Mouse (Mus musculus): Measurements from ENCODE around the gene Capn1. TPM values are rescaled to one million over a fixed set of nuclear protein-coding genes. Genes with fewer than 3 reads are reported as not detected.
A peak's percentile ranks its signal among the peaks of the same experiment; 100 is the strongest.

The Capn1 gene
- total RNA-seq, 2 experiments from 2014 or later: 27.4 to 29.1 TPM

DNA sequence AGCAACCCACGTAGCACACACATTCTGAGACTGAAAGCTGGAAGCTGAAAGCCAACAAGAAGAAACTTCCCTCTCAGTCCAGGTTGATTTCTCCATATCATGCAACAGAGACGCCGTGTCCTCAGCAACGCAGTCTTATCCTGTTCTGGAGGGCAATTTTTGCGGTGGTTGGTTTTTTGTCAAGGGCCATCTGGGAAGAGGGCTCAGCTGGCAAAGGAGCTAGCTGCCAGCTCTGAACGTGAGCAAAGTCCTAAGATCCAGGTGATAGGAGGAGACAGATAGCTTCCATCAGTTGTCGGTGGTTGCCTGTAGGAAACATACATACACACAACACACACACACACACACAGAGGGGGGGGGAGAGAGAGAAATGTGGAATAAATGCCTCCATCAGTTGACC lies 22.6 kb upstream of the Capn1 start:
- DNase-seq: no peak

GRCm38 (mm10) chr19:6037695-6038094 lies 22.0 kb upstream of the Capn1 start:
- DNase-seq: no peak

- no peak for DNase-seq
These were observed 20.4 kb upstream of the Capn1 start for GRCm38 (mm10) chr19:6035966-6036585.

DNA sequence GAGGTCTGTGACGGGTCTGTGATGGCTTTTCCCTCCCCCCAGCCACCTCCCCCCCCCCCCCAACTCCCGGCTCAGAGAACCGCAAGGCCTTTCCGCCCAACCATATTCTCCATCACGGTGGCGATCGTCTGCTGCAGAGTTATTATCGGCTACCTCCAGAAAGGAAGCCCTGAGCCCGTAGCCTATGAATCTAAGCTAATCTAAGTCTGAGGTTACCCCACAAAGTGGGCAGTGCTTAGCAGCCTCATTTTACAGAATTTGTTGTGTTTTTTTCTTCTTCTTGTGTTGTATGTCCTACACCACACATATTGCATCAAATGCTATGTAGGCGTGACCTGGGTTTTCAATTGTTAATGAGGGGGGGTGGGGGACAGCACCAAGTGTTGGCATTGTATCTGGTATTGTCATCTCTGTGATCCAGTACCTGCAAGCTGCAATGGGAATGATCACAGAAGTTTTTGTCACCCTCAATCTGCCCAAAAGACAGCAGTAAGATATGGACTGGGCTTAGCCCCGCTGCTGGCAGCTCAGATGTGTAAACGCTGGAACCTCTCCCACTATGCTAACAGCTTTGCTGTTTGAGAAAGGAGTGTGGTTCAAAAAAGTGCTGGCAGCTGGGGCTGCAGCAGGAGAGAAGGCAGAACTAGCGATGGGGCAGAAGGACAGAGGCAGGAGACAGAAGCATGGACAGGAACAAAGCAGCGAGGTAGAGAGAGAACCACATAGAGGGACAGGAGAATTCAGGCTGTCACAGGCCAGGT lies 15.0 kb upstream of the Capn1 start:
- no peak for DNase-seq

DNA sequence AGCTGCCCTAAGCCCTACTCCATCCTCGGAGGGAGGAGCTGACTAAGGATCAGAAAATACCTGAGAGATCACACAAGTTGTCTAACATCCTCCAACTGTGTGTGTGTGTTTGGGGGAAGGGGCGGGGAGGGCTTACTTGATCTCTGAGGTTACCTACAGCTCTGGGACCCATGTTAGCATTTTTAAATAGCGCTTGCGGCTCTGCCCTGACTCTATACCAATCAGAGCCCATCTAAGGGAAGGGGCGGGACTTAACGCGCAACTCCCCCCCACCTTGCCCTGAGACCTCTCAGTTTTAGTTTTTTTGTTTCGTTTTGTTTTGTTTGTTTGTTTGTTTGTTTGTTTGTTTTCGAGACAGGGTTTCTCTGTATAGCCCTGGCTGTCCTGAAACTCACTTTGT lies 13.7 kb upstream of the Capn1 start:
- DNase-seq: no peak

GRCm38 (mm10) chr19:6028991-6029390 lies 13.3 kb upstream of the Capn1 start:
- DNase-seq: no peak

GRCm38 (mm10) chr19:6023930-6024329 lies 8.2 kb upstream of the Capn1 start:
- DNase-seq: no peak

DNA sequence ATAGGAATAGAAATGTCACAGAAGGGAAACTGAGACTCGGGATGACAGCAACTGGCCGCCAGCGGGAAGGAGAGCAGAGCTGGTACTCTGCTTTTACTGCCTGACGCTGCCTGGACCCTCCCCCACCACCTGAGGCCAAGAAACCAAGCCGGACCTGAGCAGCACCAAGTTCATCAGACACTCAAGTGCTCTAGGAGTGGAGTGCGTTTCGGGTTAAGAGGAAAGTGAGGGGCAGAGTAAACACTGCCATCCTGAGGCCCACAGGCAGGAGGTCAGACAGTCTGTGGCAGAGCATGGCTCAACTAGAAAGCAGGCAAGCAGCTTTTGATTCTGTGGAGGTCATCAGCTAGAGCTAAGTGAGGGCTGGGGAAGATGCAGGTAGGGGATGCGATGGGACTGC lies 7.4 kb upstream of the Capn1 start:
- DNase-seq: no peak

GRCm38 (mm10) chr19:6020276-6020675 lies 4.6 kb upstream of the Capn1 start:
- no peak for DNase-seq

DNA sequence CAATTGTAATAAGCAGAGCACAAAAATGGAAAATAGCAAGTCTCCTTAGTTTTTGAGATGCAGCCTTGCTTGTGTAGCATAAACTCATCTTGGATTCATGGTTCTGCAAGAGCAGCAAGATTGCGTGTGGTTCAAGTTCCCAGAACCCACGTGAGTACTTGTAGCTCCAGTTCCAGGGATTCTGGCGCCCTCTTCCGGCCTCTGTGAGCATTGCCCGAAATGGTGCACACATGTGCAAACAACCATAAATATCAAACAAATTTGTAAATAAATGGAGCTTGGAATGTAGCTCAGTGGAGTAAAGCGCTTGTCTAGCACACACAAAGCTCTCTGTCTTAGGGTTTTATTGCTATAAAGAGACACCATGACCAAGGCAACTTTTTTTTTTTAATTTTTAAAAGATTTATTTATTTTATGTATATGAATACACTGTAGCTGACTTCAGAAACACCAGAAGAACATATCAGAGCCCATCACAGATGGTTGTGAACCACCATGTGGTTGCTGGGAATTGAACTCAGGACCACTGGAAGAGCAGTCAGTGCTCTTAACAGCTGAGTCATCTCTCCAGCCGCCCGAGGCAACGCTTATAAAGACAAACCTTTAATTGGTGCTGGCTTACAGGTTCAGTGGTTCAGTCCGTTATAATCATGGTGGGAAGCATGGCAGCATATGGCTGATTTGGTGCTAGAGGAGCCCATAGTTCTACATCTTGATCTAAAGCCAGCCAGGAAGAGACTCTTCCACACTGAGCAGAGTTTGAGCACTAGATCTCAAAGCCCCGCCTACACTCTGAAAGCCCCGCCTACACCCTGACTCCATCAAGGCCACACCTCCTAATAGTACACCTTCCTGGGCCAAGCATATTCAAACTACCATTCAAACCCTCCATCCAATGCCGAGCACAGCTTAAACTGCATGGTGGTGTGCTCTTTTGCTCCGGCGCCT lies 2.7 kb upstream of the Capn1 start:
- DNase-seq: peak; percentile 91

GRCm38 (mm10) chr19:6016532-6016931 lies 835 bp upstream of the Capn1 start:
- DNase-seq: no peak

- DNase-seq: peak; percentile 45
These were observed 646 bp downstream of the Capn1 start for GRCm38 (mm10) chr19:6014991-6015510.

- no peak for DNase-seq
These were observed 2.0 kb downstream of the Capn1 start for GRCm38 (mm10) chr19:6013691-6014090.

GRCm38 (mm10) chr19:6009137-6009536 lies 6.6 kb downstream of the Capn1 start:
- DNase-seq: no peak

DNA sequence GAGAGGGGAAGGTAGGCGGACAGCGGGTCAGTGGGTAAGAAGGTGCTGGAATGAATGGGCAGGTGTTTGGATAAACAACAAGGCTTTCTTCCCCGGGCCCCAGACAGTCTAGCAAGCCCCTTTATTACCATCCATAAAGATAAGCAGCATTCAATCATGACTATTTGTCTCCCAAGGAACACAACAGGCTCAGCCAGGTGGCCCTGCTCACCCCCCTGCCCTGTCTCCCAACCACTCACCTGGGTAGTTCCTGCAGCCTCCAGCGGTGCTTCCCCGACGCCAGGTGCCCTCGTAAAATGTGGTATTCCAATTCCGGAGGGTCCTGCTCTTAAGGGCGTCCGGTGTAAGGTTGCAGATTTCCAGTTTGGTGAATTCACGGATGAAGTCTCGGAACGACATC lies 8.7 kb downstream of the Capn1 start:
- DNase-seq: no peak

GRCm38 (mm10) chr19:6005541-6005940 lies 10.2 kb downstream of the Capn1 start:
- no peak for DNase-seq

GRCm38 (mm10) chr19:5999969-6000368 lies 15.7 kb downstream of the Capn1 start:
- DNase-seq: no peak

DNA sequence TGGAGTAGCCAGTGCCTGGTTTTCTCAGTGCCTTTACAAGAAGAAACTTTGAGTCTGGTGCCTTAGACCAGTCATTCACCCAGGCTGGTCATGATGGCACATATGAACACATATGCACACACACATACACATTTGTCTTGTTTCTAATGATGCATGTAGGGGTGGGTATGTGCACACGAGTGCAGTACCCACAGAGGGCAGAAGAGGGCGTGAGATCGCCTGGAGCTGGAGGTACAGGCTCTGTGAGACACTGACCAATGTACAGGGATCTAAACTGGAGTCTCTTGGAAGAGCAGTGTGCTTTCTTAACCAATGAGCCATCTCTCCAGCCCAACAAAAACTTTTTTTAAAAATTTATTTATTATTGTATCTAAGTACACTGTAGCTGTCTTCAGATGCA lies 17.5 kb downstream of the Capn1 start:
- no peak for DNase-seq

GRCm38 (mm10) chr19:5994711-5995110 lies 21.0 kb downstream of the Capn1 start:
- no peak for DNase-seq

DNA sequence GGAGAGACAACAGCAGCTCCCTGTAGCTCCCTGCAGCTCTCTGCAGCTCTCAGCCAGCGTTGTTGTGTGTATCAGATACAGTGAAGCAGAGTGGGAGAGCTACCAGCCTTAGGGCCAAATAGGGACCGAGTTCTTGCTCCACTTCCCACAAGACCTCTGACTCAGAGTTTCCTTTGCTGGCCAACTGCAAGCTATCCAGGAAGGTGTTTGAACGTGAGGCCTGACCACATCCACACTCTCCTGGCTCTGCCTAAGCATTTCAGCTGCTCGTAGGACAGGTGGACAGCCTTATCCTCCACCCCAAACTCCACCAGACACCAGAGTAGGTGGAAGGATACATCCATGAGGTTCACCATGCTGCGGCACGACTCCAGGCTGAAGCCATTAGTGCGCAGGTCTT lies 23.7 kb downstream of the Capn1 start:
- no peak for DNase-seq

DNA sequence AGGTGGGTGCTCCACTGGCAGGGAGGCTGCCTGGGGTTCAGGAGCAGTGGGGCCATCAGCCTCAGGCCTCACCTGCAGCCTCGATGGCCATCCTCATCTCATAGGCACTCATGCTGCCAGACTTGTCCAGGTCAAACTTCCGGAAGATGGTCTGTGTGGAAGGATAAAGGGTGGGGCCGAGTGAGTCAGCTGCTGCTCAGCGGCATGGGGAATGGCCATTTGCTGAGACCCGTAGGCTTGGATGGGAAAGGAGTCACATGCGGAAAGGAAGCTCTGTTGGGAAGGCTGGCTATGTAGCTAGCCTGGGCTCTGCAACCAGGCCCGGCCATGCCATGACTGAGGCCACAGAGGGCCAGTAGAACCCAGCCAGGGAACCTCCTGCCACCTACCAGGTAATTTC lies 24.2 kb downstream of the Capn1 start:
- DNase-seq: no peak

DNA sequence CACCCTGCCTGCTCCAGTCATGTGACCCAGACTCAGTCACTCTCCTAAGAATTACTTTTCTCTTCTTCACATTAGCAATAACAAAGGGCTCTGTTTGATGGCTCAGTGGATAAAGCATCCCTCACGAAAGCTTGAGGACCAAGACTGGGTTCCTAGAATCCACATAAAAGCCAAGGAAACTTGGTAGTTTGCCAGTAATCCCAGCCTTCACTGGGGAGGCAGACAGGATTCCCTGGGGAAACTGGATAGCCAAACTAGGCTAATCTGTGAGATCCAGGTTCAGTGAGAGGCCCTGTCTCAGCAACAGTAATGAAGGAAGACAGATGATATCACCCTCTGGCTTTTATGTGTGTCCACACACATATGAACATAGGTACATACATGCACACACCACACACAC lies 24.8 kb downstream of the Capn1 start:
- DNase-seq: no peak

DNA sequence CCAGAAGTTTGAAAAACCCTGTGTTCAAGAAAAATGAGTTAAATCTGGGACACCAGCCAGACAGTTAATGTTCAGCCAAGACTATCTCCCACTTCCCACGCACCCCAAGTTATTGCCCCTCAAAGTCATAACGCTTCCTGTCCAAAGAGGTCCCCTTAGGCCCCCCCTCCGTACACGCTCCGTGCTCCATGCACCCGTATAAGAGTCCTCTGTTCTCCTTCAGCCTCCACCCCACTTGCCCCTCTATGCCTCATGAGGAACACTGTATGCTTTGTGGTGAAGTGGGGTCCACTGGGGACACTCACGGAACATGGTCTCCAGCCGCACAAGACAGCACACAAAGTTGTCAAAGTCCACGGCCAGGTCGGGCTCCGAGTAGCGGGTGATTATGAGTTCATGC lies 25.7 kb downstream of the Capn1 start:
- DNase-seq: no peak
